Mouse (Mus musculus) hindbrain, embryonic 10.5 days (tissue): Measurements from ENCODE around the gene Mboat1. TPM values are rescaled to one million over a fixed set of nuclear protein-coding genes. Genes with fewer than 3 reads are reported as not detected.
A peak's percentile ranks its signal among the peaks of the same experiment; 100 is the strongest.

ENCODE experiments used
- DNase-seq: peaks from one replicate; pipeline ENCODE4 v3.0.0-alpha.2; 2017; ENCODE audit warnings: low spot score
- H3K27ac ChIP-seq: fragments of 300-500 bp; sonication (generic); 2 replicates; pipeline ENCODE4 v1.5.1; 2016; ENCODE audit warnings: mild to moderate bottlenecking, moderate library complexity
- H3K27me3 ChIP-seq: fragments of 300-500 bp; sonication (generic); 2 replicates; pipeline ENCODE4 v1.6.1; 2016; ENCODE audit warnings: mild to moderate bottlenecking; ENCODE audit not compliant: poor library complexity, insufficient read depth, severe bottlenecking
- H3K36me3 ChIP-seq: fragments of 300-500 bp; sonication (generic); 2 replicates; pipeline ENCODE4 v1.6.1; 2016; ENCODE audit warnings: mild to moderate bottlenecking, moderate library complexity
- H3K4me1 ChIP-seq: fragments of 300-500 bp; sonication (generic); replicated peaks from 2 replicates; pipeline ENCODE4 v1.6.1; 2016; ENCODE audit warnings: mild to moderate bottlenecking
- H3K4me3 ChIP-seq: fragments of 300-500 bp; sonication (generic); 2 replicates; pipeline ENCODE4 v1.5.1; 2016; ENCODE audit warnings: mild to moderate bottlenecking, moderate library complexity
- H3K9me3 ChIP-seq: fragments of 300-500 bp; sonication (generic); 2 replicates; pipeline ENCODE4 v1.6.1; 2016; ENCODE audit warnings: mild to moderate bottlenecking, moderate library complexity
- WGBS: fragments of 180-500 bp; shearing (Covaris S2); methylation state at CpG from one replicate; pipeline ENCODE4 v1.1.7; 2016; 5-methylcytosine and 5-hydroxymethylcytosine counted together
- polyA plus RNA-seq: library from polyadenylated mRNA; unstranded; fragments of >200 nt; fragmentation: Nextera tagmentation; extraction: Ambion mirVana; gene quantifications from 2 replicates; pipeline ENCODE4 v1.2.1, GENCODE M21; 2016

Mboat1 gene
- polyA plus RNA-seq, 1 experiment from 2014 or later = 5.4 TPM

DNA sequence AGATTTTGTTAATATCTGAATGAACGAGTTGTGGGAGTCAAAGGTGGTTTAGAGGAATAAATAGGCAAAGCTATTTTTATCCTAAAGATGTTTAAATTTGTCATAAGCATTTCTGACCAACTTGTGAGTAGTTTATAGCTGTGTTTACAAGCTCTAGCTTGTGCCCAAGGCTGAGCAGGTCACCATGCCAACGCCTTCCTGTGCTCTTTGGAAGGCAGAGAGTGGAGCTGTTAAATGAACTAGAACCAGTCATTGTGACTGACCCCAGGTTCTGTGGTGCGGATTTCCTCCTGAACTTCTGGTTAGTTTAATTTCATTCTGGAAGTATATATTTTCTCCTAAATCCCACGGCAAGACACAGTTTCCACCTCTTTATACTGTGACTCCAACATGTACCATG is 23.3 kb downstream of the Mboat1 start:
- H3K27ac ChIP-seq = no peak overlapping the region
- H3K27me3 ChIP-seq = no peaks in the 10 kb centered on the region
- peaks cover 4% of the 10 kb centered on the region; the same call in 1 of the 2 replicates for H3K9me3 ChIP-seq
- WGBS = 84% methylated on average over 4 of the region's 4 CpGs
- DNase-seq = no peak
- H3K4me3 ChIP-seq = no peak overlapping the region
- 0 out of 2 replicates have a peak, but pooled peaks cover 3% of the 10 kb centered on the region for H3K4me1 ChIP-seq
- H3K36me3 ChIP-seq = no peaks in the 10 kb centered on the region

DNA sequence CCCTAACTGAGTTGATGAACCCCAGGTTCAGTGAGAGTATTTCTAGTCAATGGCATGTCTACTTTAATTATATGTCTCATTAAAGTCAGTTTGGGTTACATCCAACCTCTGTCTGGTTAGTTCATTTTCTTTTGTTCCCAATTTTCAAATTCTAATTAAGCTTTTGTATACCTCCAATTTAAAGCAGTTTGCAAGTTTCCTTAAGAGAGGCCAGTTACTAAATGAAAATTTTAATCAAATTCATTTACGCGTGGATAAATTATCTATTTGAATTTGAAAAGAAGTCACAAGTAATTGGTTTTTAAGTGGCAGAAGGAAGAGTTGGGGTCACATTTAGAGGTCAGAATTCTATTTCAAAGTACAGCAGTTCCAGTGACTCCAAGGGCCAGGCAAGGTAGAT is 27.2 kb downstream of the Mboat1 start:
- Histone ChIP-seq H3K27ac (no peak overlapping the region), H3K27me3 (no peaks in the 10 kb centered on the region), H3K4me3 (no peak overlapping the region), H3K36me3 (no peaks in the 10 kb centered on the region), H3K4me1 (no peaks in the 10 kb centered on the region), H3K9me3 (peaks cover 4% of the 10 kb centered on the region; the same call in 1 of the 2 replicates)
- DNase-seq = no peak
- WGBS = 97% methylated on average over 2 of the region's 2 CpGs

DNA sequence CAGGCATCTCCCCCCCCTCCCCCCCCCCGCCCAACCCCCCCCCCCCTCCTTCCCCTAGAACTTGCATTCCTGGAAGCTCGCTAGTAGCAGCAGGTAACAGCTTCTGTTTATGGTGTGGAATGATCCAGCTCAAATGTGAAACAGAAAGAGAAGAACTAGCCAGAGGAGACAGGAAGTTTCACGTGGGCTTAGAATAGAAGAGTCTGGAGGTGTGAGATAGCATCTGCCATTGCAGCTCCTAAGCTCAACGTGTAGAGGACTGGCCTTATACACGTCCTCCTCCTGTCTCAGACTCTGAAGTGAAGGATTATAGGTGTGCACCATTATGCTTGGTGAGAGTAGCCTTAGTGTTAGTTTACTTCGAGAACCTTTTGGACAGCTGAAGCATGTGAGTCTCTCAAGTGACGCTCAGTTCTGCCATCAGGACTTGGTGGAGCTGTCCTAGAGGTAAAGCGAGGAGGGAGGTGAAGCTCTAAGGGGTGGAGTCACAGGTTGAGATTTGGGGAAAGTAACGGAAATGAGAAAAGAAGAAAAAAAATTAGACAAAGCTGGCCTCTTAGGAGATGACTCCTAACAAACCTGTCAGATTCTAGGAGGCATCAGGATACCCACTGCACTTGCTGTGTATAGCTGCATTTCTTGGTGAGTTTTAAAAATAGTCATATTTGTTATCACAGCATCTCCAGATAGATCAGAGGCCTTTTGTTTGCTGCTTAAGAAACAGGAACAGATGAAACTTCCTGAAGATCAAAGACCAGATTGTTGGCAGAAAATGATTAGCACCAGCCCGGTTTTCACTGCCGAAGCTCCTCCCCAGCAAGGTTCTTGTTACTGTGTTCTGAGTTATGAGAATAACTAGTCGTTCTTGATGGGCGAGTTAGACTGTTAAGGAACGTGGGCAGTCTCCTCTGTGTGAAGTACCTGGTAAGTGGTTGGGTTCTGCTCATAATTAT is 30.1 kb downstream of the Mboat1 start:
- H3K36me3 ChIP-seq = no peaks in the 10 kb centered on the region
- peaks cover 4% of the 10 kb centered on the region; the same call in 1 of the 2 replicates for H3K9me3 ChIP-seq
- no peak for DNase-seq
- no peaks in the 10 kb centered on the region for H3K4me1 ChIP-seq
- H3K4me3 ChIP-seq = no peak overlapping the region
- WGBS = 74% methylated on average over 14 of the region's 14 CpGs
- H3K27ac ChIP-seq = no peak overlapping the region
- no peaks in the 10 kb centered on the region for H3K27me3 ChIP-seq

DNA sequence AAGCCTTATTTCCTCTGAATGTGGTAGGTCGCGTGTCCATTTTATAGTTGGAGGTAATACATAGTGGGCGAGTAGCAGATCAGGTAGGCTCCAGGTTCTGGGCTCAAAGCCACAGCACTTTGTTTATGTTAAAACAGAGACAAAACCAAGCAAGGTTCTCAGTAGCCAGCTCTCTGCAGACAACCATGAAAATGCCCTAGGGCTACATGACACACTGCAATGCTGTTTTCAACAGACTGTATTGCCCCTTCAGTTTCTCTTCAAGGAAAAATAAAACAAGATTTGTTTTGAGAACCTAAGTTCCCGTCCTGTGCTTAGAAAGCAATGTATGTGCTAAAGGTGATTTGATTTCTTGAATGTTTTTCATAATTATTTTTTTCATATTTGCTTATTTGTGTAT is 31.2 kb downstream of the Mboat1 start:
- Histone ChIP-seq H3K27ac (no peak overlapping the region), H3K27me3 (no peaks in the 10 kb centered on the region), H3K4me3 (no peak overlapping the region), H3K36me3 (no peaks in the 10 kb centered on the region), H3K9me3 (peaks cover 2% of the 10 kb centered on the region; the same call in 1 of the 2 replicates), H3K4me1 (no peaks in the 10 kb centered on the region)
- DNase-seq = no peak
- WGBS = 89% methylated on average over 4 of the region's 4 CpGs

DNA sequence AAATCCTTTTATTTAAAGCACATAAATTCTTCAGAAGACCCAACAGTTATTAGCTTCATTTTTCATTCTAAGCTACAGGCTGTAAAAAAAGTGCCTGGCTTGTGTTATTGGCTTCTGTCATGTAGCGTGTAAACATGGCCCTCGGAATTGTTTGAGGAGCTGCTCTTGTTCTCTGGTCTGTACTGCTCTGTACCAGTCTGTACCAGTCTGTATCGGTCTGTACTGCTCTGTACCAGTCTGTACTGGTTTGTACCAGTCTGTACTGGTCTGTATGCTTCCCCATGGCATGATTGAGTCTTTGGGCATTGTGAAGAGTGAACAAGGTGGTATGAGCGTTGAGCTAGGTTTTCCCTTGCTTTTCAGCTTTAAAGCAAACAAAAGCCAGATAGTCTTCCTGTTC is 32.5 kb downstream of the Mboat1 start:
- no peaks in the 10 kb centered on the region for H3K36me3 ChIP-seq
- DNase-seq = no peak
- no peaks in the 10 kb centered on the region for H3K27me3 ChIP-seq
- H3K27ac ChIP-seq = no peak overlapping the region
- H3K4me3 ChIP-seq = no peak overlapping the region
- WGBS = 85% methylated on average over 4 of the region's 4 CpGs
- no peaks in the 10 kb centered on the region for H3K4me1 ChIP-seq
- H3K9me3 ChIP-seq = no peaks in the 10 kb centered on the region

DNA sequence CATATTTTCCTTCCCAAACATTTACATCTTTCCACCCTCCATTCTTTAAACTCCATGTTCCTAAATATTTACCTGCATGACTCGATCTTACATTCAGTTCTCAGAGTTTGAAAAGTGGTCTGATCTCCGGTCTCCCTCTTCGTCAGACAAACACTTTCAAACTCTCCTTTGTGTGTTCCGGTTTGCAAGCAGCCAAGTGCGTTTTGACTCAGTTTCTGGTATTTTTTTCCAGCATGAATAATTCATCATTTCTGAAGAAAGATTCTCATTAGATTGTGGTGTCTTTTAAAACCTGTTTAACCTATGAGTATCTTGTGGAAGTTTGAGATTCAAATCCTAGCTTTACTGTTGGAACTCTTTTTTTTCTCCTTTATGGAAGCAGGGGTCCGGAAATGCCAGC is 33.8 kb downstream of the Mboat1 start:
- Histone ChIP-seq H3K27me3 (no peaks in the 10 kb centered on the region), H3K27ac (no peak overlapping the region), H3K4me3 (no peak overlapping the region), H3K36me3 (no peaks in the 10 kb centered on the region), H3K4me1 (no peaks in the 10 kb centered on the region), H3K9me3 (no peaks in the 10 kb centered on the region)
- WGBS = 91% methylated on average over 6 of the region's 6 CpGs
- DNase-seq = no peak

DNA sequence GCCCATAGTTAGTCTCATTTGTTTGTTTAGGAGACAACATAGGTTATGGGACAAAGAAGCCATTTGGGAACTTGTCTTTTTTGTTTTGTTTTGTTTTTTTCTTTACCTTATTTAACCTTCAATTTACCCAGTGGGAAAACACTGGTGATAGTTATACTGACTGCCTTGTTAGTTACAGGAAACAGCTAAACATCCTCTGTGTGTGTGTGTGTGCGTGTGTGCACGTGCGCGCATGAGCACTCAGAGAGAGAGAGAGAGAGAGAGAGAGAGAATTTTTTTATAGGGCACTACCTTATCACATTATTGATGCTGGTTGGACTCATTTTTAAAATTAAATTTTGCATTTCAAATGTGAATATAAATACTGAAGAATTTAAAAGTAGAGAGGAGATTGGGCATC is 38.3 kb downstream of the Mboat1 start:
- WGBS = 96% methylated on average over 4 of the region's 4 CpGs
- no peaks in the 10 kb centered on the region for H3K4me1 ChIP-seq

DNA sequence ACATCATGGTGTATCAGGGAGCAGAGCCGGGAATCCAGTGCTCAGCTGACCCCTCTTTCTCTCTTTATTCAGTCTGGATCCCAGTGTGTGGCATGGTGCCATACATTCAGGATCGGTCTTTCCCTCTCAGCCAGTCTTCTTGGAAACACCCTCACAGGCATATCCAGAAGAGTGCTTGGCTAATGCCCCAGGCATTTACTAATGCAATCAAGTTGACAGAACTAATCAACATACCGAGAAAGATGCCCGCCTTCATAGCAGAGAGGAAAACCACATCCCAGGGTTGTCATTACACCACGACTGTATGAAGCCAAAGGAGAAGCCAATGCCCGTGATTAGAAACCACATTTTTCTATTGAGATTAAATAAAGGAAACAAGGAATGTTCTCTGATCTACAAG is 41.1 kb downstream of the Mboat1 start:
- no peak overlapping the region for H3K27ac ChIP-seq
- WGBS = 88% methylated on average over 6 of the region's 6 CpGs
- H3K4me1 ChIP-seq = no peaks in the 10 kb centered on the region
- H3K27me3 ChIP-seq = no peaks in the 10 kb centered on the region
- DNase-seq = no peak
- H3K36me3 ChIP-seq = no peaks in the 10 kb centered on the region
- no peaks in the 10 kb centered on the region for H3K9me3 ChIP-seq
- H3K4me3 ChIP-seq = no peak overlapping the region

More for the DNA sequence above, 38.3 kb downstream of the Mboat1 start:
- Histone ChIP-seq H3K36me3 (no peaks in the 10 kb centered on the region), H3K27ac (no peak overlapping the region), H3K4me3 (no peak overlapping the region), H3K9me3 (no peaks in the 10 kb centered on the region), H3K27me3 (no peaks in the 10 kb centered on the region)
- no peak for DNase-seq

DNA sequence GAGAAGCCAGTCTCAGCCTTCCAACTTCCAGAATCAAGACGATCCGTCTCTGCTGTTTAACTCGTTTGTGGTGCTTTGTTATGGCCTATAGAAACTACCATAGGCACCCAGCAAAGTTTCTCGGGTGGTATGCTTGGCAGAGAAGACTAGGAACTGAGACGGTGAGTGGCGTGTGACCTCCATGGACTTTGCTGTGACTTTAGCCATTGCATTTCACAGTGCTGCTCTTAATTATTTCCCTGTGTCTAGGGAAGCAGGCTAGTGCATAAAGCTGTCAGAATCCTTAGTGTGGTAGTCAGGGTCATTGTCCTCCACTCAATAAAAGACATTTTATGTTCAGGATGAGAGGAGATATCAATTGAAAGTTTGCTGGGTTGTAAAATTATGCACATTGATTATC is 49.3 kb downstream of the Mboat1 start:
- Histone ChIP-seq H3K4me3 (no peak overlapping the region), H3K36me3 (no peaks in the 10 kb centered on the region), H3K27ac (0 out of 2 replicates have a peak overlapping the region, but pooled peaks have one; percentile 3), H3K4me1 (peaks cover 17% of the 10 kb centered on the region), H3K9me3 (no peaks in the 10 kb centered on the region), H3K27me3 (no peaks in the 10 kb centered on the region)
- no peak for DNase-seq
- 39% methylated on average over 6 of the region's 6 CpGs for WGBS

DNA sequence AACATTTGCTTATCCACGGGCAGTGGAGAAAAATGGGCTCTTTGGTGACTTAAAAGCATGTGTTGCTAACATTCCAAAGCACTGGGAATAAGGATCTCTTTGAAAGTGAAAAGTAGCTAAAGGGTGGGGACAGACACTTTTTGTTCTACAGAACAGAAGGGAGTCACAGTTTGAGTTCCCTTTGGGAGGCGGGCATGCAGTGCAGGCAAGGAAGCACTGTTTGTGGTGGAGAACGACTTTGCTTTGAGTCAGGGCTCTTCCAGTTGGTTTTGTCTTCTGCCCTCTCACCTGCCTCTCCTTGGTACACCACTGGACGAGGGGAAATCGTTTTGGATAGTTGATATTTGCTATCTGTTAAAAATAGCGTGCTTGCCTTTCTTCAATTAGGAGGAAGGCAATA is 49.7 kb downstream of the Mboat1 start:
- no peaks in the 10 kb centered on the region for H3K36me3 ChIP-seq
- peaks cover 17% of the 10 kb centered on the region for H3K4me1 ChIP-seq
- no peak for DNase-seq
- WGBS = 38% methylated on average over 6 of the region's 6 CpGs
- H3K27ac ChIP-seq = peak overlapping the region; percentile 53; the same call in 1 of the 2 replicates
- H3K9me3 ChIP-seq = no peaks in the 10 kb centered on the region
- H3K4me3 ChIP-seq = no peak overlapping the region
- no peaks in the 10 kb centered on the region for H3K27me3 ChIP-seq

DNA sequence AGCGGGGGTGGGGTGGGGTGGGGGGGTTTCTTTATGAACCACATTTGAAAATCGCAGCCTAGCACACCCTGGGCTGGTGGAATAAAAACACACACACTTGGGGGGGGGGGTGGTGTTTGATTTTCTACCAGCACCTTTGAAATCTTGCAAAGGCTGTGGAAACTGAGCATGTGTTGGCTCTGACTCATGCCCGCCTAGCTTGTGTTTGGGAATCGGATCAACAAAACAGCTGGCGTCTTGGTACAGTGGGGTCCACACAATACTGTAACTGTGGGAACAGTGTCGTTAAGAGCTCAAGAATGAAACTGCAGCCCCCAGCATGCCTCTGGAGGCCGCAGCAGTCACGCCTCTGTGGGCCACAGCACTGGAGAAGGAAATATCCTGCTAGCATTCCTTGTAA is 50.2 kb downstream of the Mboat1 start:
- WGBS = 59% methylated on average over 8 of the region's 8 CpGs

DNA sequence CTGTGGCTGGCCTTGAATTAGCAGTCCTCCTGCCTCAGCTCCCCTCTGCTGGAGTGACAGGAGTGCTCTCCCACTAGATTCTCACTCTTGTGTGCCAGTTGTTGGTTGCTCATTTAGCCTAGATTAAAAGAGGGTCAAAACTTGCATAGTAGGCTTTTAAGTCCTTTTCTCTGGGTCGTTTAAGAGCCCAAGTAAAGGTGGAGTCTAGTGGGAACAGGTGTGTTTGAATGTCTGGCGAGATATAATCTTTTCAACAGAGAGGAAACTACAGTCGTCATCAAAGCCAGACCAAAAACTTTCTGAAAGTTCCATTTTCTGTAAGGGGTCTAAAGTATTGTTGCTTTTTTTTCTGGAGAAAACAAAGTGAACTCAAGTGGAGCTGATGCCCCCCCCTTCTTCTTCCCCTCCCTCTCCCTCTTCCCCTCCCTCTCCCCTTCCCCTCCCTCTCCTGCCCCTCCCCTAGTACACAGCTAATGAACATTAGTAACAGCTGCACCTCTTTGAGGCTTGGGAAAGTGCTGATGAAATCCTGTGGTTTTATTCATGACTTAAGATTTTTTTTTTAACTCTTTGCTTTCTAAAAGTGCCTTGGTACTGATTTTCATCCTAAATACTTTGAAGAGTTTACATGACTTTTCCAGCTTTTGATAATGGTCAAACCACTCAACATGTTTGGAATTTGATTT is 55.9 kb downstream of the Mboat1 start:
- 69% methylated on average over 3 of the region's 3 CpGs for WGBS
- Histone ChIP-seq H3K9me3 (no peaks in the 10 kb centered on the region), H3K4me3 (no peak overlapping the region), H3K36me3 (no peaks in the 10 kb centered on the region), H3K27ac (no peak overlapping the region), H3K27me3 (no peaks in the 10 kb centered on the region), H3K4me1 (no peaks in the 10 kb centered on the region)
- no peak for DNase-seq

More for the DNA sequence above, 50.2 kb downstream of the Mboat1 start:
- Histone ChIP-seq H3K9me3 (no peaks in the 10 kb centered on the region), H3K4me3 (no peak overlapping the region), H3K27ac (peak overlapping the region; percentile 53), H3K27me3 (no peaks in the 10 kb centered on the region), H3K4me1 (peaks cover 17% of the 10 kb centered on the region), H3K36me3 (no peaks in the 10 kb centered on the region)
- DNase-seq = peak; percentile 6

DNA sequence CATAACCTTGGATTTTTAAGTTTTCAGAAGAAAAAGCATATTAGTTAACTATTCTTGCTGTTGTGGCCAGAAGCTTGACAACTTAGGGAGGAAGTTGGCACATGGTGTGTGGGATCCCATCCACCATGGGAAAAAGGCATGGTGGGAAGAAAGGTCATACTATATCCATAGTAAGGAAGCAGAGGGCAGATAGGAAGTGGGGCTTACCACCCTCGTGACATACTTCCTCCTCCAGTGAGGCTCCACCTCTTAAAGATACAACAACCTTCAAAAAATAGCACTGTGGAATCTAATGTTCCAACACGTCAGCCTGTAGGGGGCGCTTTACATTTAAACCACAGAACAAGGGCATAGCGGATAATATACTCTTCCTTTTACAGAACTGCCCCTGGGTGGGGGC is 57.1 kb downstream of the Mboat1 start:
- H3K27me3 ChIP-seq = no peaks in the 10 kb centered on the region

More for the DNA sequence above, 57.1 kb downstream of the Mboat1 start:
- DNase-seq = no peak
- WGBS = 65% methylated on average over 4 of the region's 4 CpGs
- no peak overlapping the region for H3K27ac ChIP-seq
- no peaks in the 10 kb centered on the region for H3K36me3 ChIP-seq
- H3K4me3 ChIP-seq = no peak overlapping the region
- H3K9me3 ChIP-seq = no peaks in the 10 kb centered on the region
- H3K4me1 ChIP-seq = no peaks in the 10 kb centered on the region
